Mouse (Mus musculus) liver, embryonic 16.5 days (tissue): Measurements from ENCODE around the gene Col1a2. TPM values are rescaled to one million over a fixed set of nuclear protein-coding genes. Genes with fewer than 3 reads are reported as not detected.

ENCODE experiments used
- ATAC-seq: fragments of 200-750 bp; cut with Nextera tagmentation; 2 replicates; pipeline ENCODE4 v1.8.0; 2017; ENCODE audit warnings: low read depth, mild to moderate bottlenecking, moderate number of reproducible peaks, moderate library complexity
- H3K27ac ChIP-seq: fragments of 300-500 bp; sonication (generic); 2 replicates; pipeline ENCODE4 v1.5.1; 2014; ENCODE audit warnings: mild to moderate bottlenecking, low read length
- H3K27me3 ChIP-seq: fragments of 300-500 bp; sonication (generic); 2 replicates; pipeline ENCODE4 v1.6.1; 2014; ENCODE audit warnings: low read depth, low read length, mixed read lengths; ENCODE audit not compliant: control insufficient read depth, insufficient read depth
- H3K36me3 ChIP-seq: fragments of 300-500 bp; sonication (generic); 2 replicates; pipeline ENCODE4 v1.6.1; 2014; ENCODE audit warnings: mild to moderate bottlenecking; ENCODE audit not compliant: control insufficient read depth, insufficient read depth
- H3K4me1 ChIP-seq: fragments of 300-500 bp; sonication (generic); 2 replicates; pipeline ENCODE4 v1.6.1; 2014; ENCODE audit warnings: low read depth, low read length, mixed read lengths; ENCODE audit not compliant: control insufficient read depth
- H3K4me2 ChIP-seq: fragments of 300-500 bp; sonication (generic); 2 replicates; pipeline ENCODE4 v1.6.1; 2014; ENCODE audit warnings: low read depth, low read length, mixed read lengths
- H3K4me3 ChIP-seq: fragments of 300-500 bp; sonication (generic); 2 replicates; pipeline ENCODE4 v1.5.1; 2014; ENCODE audit warnings: low read depth, mild to moderate bottlenecking, low read length
- H3K9ac ChIP-seq: fragments of 300-500 bp; sonication (generic); 2 replicates; pipeline ENCODE4 v1.6.1; 2014; ENCODE audit warnings: low read depth, low read length
- H3K9me3 ChIP-seq: fragments of 300-500 bp; sonication (generic); replicated peaks from 2 replicates; pipeline ENCODE4 v1.6.1; 2016; ENCODE audit warnings: low read length; ENCODE audit not compliant: control insufficient read depth
- WGBS: fragments of 180-500 bp; shearing (Covaris S2); extraction: QIAGEN DNeasy Blood & Tissue Kit; methylation state at CpG from one replicate; pipeline ENCODE4 v1.1.7; 2014; ENCODE audit not compliant: insufficient replicate concordance; 5-methylcytosine and 5-hydroxymethylcytosine counted together
- polyA plus RNA-seq: library from polyadenylated mRNA; unstranded; fragments of >200 nt; fragmentation: Nextera tagmentation; extraction: Ambion mirVana; gene quantifications from 2 replicates; pipeline ENCODE4 v1.2.1, GENCODE M21; 2015

Col1a2 gene
- 41.2 and 52.8 TPM in 2 replicates for polyA plus RNA-seq

GRCm38 (mm10) chr6:4504603-4505131, at the start of gene Col1a2:
TSS of gene Col1a2 (plus strand) at chr6:4504814.
- Histone ChIP-seq H3K9me3 (no peaks in the 10 kb centered on the region), H3K27ac (no peak within 1 kb of the TSS), H3K9ac (no peak within 1 kb of the TSS), H3K4me3 (peak within 1 kb of the TSS; percentile 38), H3K4me1 (no peaks in the 10 kb centered on the region; the same call in 1 of the 2 replicates), H3K4me2 (peak within 1 kb of the TSS; percentile 50), H3K27me3 (peaks cover 4% of the 10 kb centered on the region; the same call in 1 of the 2 replicates), H3K36me3 (no peaks in the 10 kb centered on the region)
- no peak for ATAC-seq
- 14% methylated on average over 3 of the region's 3 CpGs for WGBS

- ATAC-seq = no peak
- Histone ChIP-seq H3K36me3 (no peaks in the 10 kb centered on the region), H3K27me3 (no peaks in the 10 kb centered on the region), H3K27ac (no peak overlapping the region), H3K4me3 (no peak overlapping the region), H3K9ac (no peak overlapping the region), H3K4me1 (no peaks in the 10 kb centered on the region), H3K4me2 (no peak overlapping the region), H3K9me3 (no peaks in the 10 kb centered on the region)
- 63% methylated on average over 5 of the region's 5 CpGs for WGBS
These were observed 49.1 kb upstream of the Col1a2 start for GRCm38 (mm10) chr6:4455518-4455917.

GRCm38 (mm10) chr6:4455961-4456617, 48.5 kb upstream of the Col1a2 start:
- H3K4me3 ChIP-seq = no peak overlapping the region
- no peaks in the 10 kb centered on the region for H3K9me3 ChIP-seq
- no peak overlapping the region for H3K4me2 ChIP-seq
- no peaks in the 10 kb centered on the region for H3K36me3 ChIP-seq
- H3K27me3 ChIP-seq = no peaks in the 10 kb centered on the region
- H3K4me1 ChIP-seq = no peaks in the 10 kb centered on the region
- ATAC-seq = no peak
- H3K27ac ChIP-seq = no peak overlapping the region
- WGBS = 37% methylated on average over 5 of the region's 5 CpGs
- no peak overlapping the region for H3K9ac ChIP-seq

GRCm38 (mm10) chr6:4456691-4457447, 47.7 kb upstream of the Col1a2 start:
- Histone ChIP-seq H3K36me3 (no peaks in the 10 kb centered on the region), H3K4me3 (no peak overlapping the region), H3K4me2 (no peak overlapping the region), H3K9ac (no peak overlapping the region), H3K9me3 (no peaks in the 10 kb centered on the region), H3K4me1 (no peaks in the 10 kb centered on the region), H3K27me3 (no peaks in the 10 kb centered on the region), H3K27ac (no peak overlapping the region)
- 15% methylated on average over 12 of the region's 12 CpGs for WGBS
- no peak for ATAC-seq

DNA sequence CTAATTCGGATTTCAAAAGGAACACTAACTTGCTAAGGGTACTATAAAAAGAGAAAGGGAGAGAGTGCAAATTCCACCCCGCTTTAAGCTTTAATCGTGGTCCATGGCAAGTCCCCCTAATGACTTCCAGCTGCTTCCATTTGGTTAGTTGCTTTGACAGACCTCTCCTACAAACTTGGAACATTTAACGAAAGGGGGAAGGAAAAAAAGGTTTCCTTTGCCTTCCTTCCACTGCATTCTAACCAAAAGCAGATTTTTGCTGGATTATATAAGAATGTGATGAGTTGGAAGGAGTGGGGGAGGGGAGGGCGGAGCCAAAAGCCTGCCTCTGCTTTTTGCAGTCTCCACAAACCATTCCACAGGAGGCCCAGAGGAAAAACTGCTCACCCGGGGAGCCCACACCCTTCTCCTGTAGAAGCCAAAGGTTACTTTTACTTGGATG, 47.0 kb upstream of the Col1a2 start:
- no peak overlapping the region for H3K27ac ChIP-seq
- no peak for ATAC-seq
- no peak overlapping the region for H3K4me2 ChIP-seq

DNA sequence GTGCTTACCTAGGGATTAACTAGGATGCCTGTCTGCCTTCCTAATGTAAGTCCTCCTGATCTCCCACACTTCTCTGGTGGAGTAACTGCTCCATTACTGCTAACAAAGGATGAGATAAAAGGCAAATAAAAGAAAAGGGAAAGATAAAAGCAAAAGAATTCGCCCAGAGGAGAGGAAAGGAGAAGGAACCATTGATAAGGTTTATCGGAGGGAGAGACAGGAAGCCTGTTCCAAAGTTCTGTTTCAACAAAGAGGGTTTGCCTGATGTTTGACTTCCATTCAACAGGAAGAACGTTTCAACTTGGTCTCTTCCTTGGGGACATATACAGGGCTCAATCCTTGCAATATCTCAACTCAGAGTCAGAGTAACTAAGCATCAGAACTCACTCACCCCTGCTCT, 39.3 kb upstream of the Col1a2 start:
- WGBS = 6% methylated on average over 3 of the region's 3 CpGs
- H3K4me3 ChIP-seq = no peak overlapping the region
- no peak overlapping the region for H3K9ac ChIP-seq
- no peaks in the 10 kb centered on the region for H3K36me3 ChIP-seq
- H3K4me1 ChIP-seq = no peaks in the 10 kb centered on the region
- no peak overlapping the region for H3K27ac ChIP-seq
- ATAC-seq = no peak
- H3K9me3 ChIP-seq = no peaks in the 10 kb centered on the region
- H3K27me3 ChIP-seq = no peaks in the 10 kb centered on the region
- H3K4me2 ChIP-seq = no peak overlapping the region

More for the DNA sequence above, 47.0 kb upstream of the Col1a2 start:
- Histone ChIP-seq H3K9me3 (no peaks in the 10 kb centered on the region), H3K27me3 (no peaks in the 10 kb centered on the region), H3K36me3 (no peaks in the 10 kb centered on the region), H3K9ac (no peak overlapping the region), H3K4me1 (no peaks in the 10 kb centered on the region), H3K4me3 (no peak overlapping the region)
- 25% methylated on average over 6 of the region's 6 CpGs for WGBS

GRCm38 (mm10) chr6:4483577-4483936, 21.1 kb upstream of the Col1a2 start:
- Histone ChIP-seq H3K36me3 (no peaks in the 10 kb centered on the region), H3K4me1 (no peaks in the 10 kb centered on the region), H3K4me2 (no peak overlapping the region), H3K4me3 (no peak overlapping the region), H3K9me3 (no peaks in the 10 kb centered on the region), H3K27me3 (no peaks in the 10 kb centered on the region), H3K9ac (no peak overlapping the region), H3K27ac (no peak overlapping the region)
- WGBS = 54% methylated on average over 4 of the region's 4 CpGs
- ATAC-seq = no peak

DNA sequence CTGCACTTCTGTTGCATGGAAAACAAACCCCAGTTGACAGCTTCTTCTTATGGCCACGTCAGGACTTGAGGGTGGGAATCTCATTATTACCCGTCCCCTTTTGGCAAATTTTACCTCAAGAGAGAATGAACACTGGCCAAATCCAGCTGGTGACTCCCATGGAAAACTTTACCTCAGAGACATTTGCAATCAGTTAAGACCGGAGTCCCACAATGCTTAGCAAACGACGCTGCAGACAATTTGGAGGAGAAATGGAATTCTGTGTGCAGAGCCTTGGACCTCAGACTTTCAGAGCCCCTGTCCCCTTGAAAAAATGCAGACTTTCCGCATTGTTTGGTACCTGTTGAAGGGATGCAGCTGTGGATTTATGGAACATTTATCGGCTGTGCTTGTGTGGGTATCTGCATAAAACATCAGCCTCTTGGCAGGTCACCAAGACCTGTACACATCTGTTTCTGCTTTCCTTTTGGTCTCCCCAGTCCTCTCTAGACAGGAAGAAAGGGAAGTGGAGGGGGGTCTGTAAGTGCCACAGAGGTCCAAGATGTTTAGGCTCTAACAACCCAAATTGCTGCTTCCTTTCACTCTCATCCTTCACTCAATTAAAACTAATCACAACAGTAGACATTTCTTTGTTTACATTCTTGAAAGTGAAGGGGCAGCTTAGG, 20.5 kb upstream of the Col1a2 start:
- no peak overlapping the region for H3K27ac ChIP-seq
- H3K27me3 ChIP-seq = no peaks in the 10 kb centered on the region
- H3K9ac ChIP-seq = no peak overlapping the region
- no peak overlapping the region for H3K4me3 ChIP-seq
- ATAC-seq = no peak
- no peaks in the 10 kb centered on the region for H3K36me3 ChIP-seq
- no peaks in the 10 kb centered on the region for H3K4me1 ChIP-seq
- 42% methylated on average over 7 of the region's 7 CpGs for WGBS
- no peaks in the 10 kb centered on the region for H3K9me3 ChIP-seq
- no peak overlapping the region for H3K4me2 ChIP-seq
